Mouse (Mus musculus) activated CD4-positive, CD25-positive, alpha-beta regulatory T cell, adult 4 months (primary cell): ENCODE data around the gene Rpp38. TPM values are rescaled to one million over a fixed set of nuclear protein-coding genes. Genes with fewer than 3 reads are reported as not detected.

Source experiments
- ATAC-seq: one replicate; pipeline ENCODE4 v1.8.0; 2017
- polyA plus RNA-seq, 2 experiments: library from polyadenylated mRNA; unstranded; fragments of 100-300 nt; shearing (Covaris generic); gene quantifications; one replicate each; pipeline ENCODE4 v1.2.1; 2017

Gene Rpp38
- polyA plus RNA-seq, 2 experiments from 2014 or later, result 19.0 to 21.7 TPM

DNA sequence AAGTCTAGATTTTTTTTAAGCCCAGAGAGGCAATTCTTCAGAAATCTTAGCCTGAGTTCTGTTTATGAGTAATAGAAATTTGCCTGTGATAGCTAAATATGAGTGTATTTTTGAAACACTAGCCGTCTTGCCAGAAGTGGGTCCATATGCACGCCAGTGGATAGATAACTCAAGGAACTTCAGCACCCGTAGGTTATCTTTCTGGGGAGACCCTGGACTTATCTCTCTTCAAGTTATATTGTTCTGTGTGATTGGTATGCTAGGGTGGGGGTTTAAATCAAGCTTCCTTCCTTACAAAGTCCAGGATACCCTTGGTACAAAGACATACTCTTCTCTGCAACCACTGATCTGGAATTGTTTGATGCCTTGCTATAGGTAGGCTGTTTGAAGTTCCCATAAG, 46.7 kb downstream of the Rpp38 start:
- ATAC-seq, result no peak

DNA sequence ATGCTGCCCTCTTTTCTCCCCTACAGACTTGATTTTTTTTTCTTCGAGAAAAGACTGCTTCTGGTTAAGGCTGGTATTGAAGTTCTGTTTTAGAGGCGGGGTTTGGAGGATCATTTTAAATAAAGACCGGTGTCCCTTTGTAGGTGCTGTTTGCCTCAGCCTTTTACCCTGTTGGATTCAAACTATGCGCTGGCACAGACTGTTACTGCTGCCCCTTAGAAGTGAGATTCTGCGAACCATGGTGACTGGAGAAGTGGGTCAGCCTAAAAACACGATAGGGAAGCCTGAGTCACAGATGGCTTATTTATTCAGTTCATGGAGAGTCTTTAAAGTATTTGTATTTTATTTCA, 47.3 kb downstream of the Rpp38 start:
- ATAC-seq, result peak; percentile 9

DNA sequence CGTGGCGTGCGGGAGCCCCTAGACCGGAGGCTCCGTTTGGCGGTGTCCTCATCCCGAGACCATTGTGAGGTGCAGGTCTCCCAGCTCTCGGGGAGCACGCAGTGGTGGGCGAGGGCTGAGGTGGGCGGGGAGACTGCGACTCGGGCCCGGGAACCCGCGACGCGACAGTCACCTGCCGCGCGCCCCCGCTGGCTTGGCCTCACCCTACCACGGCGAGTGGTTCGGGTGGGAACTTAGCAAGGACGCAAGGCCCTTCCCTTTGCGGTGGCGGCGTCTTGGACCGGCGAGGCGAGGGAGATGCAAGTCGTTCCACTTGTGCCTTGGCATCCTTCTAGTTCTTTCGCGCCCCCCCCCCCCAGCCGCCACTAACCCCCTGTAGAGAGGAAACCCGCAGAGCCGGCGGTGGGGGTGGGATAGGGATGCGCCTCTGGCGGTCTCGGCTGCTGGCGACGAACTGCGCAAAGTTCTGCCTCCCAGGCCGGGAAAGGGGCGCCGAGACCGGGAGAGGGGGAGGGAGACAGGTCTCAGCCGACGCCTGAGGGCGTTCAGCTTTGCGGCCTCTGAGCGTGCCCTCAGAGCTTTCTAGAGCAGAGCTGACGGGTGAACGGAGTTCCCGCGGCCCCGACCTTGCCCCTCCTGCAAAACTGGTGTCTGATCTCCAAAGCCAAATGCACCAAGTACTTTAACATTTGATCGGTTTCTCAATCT, 47.8 kb downstream of the Rpp38 start:
- ATAC-seq, result peak; percentile 19

DNA sequence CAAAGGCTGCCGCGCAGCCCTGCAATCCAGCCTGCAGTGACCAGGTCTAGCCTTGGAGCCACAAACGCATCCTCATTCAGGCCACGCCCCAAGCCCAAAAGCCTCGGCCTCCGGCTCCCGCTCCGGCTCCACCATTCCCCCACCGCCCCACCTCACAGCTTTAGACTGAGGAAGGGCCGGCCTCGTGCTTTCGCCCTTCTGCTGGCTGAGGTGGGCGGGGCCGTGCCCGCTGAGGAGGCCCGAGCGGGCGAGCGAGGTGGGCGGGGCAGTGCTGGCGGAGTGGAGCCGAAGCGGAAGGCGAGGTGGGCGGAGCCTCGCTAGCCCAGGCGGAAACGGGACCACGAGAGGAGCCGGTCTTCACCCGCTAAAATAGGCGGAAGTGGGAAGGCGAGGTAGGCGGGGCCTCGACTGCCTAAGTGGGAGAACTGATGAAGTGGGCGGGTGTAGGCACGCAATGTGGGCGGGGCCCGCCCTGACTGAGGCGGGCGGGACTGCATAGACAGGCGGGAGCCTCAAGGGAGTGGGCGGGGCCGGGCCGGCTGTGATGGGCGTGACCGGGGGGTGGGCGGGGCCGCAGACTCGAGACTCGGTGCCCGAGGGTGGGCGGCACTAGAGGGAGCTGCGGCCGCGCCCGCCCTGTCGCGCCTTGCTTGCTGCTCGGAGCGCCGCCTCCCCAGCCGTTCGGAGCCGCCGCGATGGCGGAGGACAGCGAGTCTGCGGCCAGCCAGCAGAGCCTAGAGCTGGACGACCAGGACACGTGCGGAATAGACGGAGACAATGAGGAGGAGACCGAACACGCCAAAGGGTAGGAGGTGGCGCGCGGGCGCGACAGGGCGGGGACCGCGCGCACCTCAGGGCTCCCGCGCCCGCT, 48.6 kb downstream of the Rpp38 start, which contains the start of gene Nmt2:
TSS of gene Nmt2 (plus strand) at position 611 of the 871 bp plus-strand sequence.
- ATAC-seq, result peak; percentile 82

DNA sequence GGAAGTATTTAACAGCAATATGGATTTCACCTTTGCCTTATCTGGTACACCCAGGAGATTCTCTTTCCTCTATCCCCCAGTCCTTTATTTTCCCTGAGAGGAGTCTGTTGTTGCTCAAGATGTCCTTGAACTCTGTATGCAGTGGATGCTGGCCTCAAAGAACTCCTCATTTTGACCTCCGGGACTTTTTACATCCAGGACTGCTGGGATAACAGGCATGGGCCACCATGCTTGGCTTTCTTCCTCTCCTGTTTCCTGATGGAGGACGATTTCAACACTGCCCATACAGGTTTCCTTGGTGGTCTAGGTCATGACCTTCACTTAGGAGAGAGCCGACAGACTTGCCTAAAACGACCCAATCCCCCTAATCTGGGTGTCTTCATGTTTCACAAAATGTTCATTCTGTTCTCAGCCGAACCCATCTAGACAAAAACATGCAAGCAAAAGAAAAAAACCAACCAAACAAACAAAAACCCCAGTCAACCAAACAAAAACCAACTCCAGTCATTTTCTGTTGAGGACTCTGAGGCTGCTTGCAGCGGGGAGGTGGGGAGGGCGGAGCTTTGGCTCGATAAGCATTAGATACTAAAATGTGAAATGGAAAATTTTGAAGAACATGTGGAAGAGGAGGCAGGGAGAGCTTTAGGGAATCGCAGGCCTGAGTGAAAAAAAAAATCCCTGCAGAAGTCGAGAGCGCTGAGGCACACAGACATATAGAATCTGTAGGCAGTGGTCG, 49.4 kb downstream of the Rpp38 start:
- ATAC-seq, result peak; percentile 2

DNA sequence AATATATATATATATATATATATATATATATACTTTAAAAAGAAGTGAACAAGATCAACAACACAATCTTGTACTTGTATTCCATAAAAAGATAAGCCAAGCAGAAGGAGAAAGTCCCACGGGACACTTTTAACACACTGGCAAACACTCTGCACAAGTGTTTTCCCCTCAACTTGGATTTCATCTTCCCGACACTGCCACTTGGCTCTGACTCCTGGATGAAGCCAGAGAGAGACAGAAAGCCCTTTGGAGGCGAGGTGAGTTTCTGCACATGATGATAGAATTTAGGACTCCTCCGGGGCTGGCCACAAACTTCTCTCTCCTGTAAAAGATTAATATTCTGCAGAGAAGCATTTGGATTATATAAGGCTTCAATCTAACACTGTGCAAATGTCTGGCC, 51.1 kb downstream of the Rpp38 start:
- ATAC-seq, result no peak

Other genes starting within 250 kb of the Rpp38 start
- not detected for gene Fam171a1, start 218.4 kb downstream of the Rpp38 start, polyA plus RNA-seq
- gene Nmt2, start 48.4 kb downstream of the Rpp38 start, polyA plus RNA-seq, result 10 to 100 TPM; 41.8 to 53.2 TPM
- not detected for gene Acbd7, start 3.5 kb upstream of the Rpp38 start, polyA plus RNA-seq
- gene Olah, start 64.6 kb upstream of the Rpp38 start, polyA plus RNA-seq, result not detected
- gene Meig1, start 90.0 kb upstream of the Rpp38 start, polyA plus RNA-seq, result not detected
- gene Dclre1c, start 91.5 kb upstream of the Rpp38 start, polyA plus RNA-seq, result 10 to 100 TPM; 15.8 to 18.1 TPM
- 1 to 10 TPM in 1 of 2 experiments, under 1 TPM in 1; 0.69 to 1.5 TPM for gene Suv39h2, start 142.4 kb upstream of the Rpp38 start, polyA plus RNA-seq
- 1 to 10 TPM; 2.0 to 4.1 TPM for gene Gm45902, start 180.1 kb upstream of the Rpp38 start, polyA plus RNA-seq
- 10 to 100 TPM; 86.6 to 90.1 TPM for gene Hspa14, start 180.2 kb upstream of the Rpp38 start, polyA plus RNA-seq
- gene Cdnf, start 180.4 kb upstream of the Rpp38 start, polyA plus RNA-seq, result under 1 TPM; 0.25 to 0.44 TPM
- 100 to 1,000 TPM; 231 to 265 TPM for gene Fam107b, start 237.8 kb upstream of the Rpp38 start, polyA plus RNA-seq